Mouse (Mus musculus) central nervous system, embryonic 18 days (tissue): ENCODE measurements around the gene Tmcc2. TPM values are rescaled to one million over a fixed set of nuclear protein-coding genes. Genes with fewer than 3 reads are reported as not detected.

Source experiments
- polyA plus RNA-seq: library from polyadenylated mRNA; depleted of rRNA; stranded (reverse); fragments of >200 nt; gene quantifications from 2 replicates; pipeline ENCODE4 v1.2.3, GENCODE M21; 2012; rRNA removed

The Tmcc2 gene
- 60.6 and 68.2 TPM in 2 replicates for polyA plus RNA-seq

DNA sequence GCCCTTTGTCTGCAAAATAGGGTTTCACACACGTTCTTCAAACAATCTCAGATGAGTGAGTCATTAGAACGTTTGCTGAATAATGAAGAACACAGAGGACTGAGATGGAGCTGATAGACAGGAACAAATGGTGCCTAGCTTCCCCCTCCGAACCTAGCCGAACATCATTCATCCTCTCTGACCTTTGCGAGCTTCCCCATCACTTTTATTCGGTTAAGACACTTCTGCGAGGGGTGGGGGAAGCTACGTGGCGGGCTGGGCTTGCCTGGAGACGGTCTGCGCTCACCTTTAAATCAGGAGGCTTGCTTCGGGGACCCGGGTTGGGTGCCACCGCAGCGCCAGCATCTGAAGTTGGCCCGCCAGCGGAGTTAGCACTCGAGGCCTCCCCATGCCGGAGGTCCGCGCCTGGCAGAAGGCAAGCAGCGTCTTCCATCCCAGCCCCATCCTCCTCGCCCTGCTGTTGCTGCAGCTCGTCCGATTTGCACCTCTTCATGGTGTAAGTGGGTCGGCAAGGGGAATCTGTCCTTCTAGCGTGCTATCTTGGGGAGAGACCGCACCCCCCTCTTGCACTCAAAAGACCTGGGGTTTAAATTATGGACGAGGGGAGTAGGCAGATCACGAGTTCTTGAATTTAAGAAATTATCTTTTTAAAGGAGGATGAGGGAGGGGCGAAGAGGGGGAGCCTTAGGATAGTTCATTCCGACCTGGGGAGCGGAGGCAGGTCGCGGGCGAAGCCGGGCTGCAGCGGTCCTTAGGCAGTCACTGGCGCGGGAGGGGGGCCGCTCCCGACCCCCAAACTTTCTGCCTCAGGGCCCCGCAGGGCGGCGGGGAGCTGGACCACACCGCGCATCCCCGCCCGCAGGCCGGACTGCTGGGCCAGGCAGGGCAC lies at the start of gene Tmcc2:
Gene Tmcc2 (minus strand): TSS at position 591 of the 889 bp plus-strand sequence.

DNA sequence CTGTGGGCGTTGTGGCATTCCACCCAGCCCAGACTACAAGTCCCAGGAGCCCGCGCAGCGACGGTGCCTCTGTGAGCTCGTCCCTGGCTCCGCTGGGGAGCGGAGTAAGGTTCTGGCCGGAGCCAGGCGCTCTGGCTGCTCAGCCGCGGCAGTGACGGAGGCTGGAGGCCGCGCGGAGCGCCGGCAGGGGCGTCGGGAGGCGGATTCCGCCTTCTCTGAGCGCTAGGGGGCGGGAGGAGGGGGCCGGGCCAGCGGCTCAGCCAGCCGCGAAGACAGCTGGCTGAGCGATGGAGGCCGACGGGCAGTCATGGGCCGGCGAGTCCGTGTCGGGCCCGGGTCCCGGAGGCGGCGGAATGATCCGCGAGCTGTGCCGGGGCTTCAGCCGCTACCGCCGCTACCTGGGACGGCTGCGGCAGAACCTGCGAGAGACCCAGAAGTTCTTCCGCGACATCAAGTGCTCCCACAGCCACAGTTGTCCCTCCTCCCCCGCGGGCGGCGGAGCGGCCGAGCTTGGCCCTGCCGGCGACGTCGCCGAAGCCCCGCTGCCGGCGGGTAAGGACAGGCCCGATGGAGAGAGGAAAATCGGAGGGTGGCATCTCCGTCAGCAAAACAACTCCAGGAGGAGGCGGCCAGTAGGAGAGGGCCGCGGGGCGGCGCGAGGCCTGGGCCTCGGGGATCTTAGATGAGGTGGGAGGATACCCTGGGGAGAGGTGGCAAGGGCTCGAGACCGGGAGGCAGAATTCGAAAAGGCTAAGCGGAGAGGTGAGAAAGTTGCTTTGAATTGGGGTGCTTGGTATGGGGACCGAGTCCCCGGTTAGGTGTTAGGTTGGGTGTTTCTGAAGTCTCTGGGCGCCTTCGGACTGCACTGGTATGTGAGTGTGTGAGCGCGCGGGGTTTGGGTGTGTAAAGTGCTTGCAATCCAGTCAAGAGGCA lies 26.5 kb upstream of the Tmcc2 start, which contains the start of gene Dstyk:
Gene Dstyk (plus strand): TSS at position 237 of the 933 bp plus-strand sequence.

DNA sequence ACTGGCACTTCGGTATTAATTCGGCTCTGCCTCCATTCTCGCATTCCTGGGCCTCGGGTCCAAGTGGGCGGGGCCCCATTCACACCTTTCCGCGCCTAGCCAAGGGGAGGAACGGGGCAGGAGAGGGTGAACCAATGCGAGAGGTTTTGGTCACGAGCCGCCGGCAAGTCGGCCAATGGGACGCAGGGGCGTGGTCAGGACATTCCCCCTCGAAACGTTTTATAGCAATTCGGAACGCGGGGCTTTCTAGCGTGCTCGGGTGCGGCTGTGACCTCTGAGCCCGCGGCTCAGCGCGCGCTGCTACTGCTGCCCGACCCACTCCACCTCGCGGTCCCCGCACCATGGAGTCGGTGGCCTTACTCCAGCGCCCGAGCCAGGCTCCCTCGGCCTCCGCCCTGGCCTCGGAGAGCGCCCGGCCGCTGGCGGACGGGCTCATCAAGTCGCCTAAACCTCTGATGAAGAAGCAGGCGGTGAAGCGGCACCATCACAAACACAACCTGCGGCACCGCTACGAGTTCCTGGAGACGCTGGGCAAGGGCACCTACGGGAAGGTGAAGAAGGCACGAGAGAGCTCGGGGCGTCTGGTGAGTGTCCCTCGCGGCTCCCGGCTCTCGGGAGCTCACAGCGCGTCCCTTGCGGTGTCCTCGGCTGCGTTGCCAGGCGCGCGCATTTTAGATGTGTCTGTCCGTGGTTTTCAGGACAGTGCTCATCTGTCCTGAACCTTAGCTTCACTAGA lies 75.0 kb downstream of the Tmcc2 start, which contains the start of gene Nuak2:
Gene Nuak2 (plus strand): TSS at position 238 of the 736 bp plus-strand sequence.

Other genes starting within 250 kb of the Tmcc2 start
- gene Lemd1, start 199.8 kb downstream of the Tmcc2 start, polyA plus RNA-seq: 12.7 and 14.0 TPM in 2 replicates
- gene AC124108.1, start 199.8 kb downstream of the Tmcc2 start, polyA plus RNA-seq: 10.7 and 11.1 TPM in 2 replicates
- not detected in 2 replicates for gene Gm10188, start 161.5 kb downstream of the Tmcc2 start, polyA plus RNA-seq
- 7.9 and 8.0 TPM in 2 replicates for gene Klhdc8a, start 92.7 kb downstream of the Tmcc2 start, polyA plus RNA-seq
- 10.4 TPM in 2 replicates for gene Nuak2, start 75.2 kb downstream of the Tmcc2 start, polyA plus RNA-seq
- gene Dstyk, start 26.3 kb upstream of the Tmcc2 start, polyA plus RNA-seq: 14.4 and 15.3 TPM in 2 replicates
- 46.0 and 47.6 TPM in 2 replicates for gene Rbbp5, start 86.1 kb upstream of the Tmcc2 start, polyA plus RNA-seq
- gene Tmem81, start 114.9 kb upstream of the Tmcc2 start, polyA plus RNA-seq: 2.3 and 2.5 TPM in 2 replicates
- gene Cntn2, start 152.0 kb upstream of the Tmcc2 start, polyA plus RNA-seq: 80.7 and 90.8 TPM in 2 replicates